Mouse (Mus musculus) mammary gland, adult 2 months (tissue): ENCODE results near the gene Tlx1. TPM values are rescaled to one million over a fixed set of nuclear protein-coding genes. Genes with fewer than 3 reads are reported as not detected.

Experiments
- polyA plus RNA-seq: library from polyadenylated mRNA; depleted of rRNA; stranded (reverse); fragments of >200 nt; gene quantifications from 2 replicates; pipeline ENCODE4 v1.2.3, GENCODE M21; 2012; ENCODE audit warnings: low replicate concordance; rRNA removed

Tlx1 gene
- polyA plus RNA-seq: 0.06 and 0.13 TPM in 2 replicates

GRCm38 (mm10) chr19:45150490-45151181, at the start of gene Tlx1:
Gene Tlx1 (plus strand): TSS chr19:45150680.

Other genes with a start within 250 kb of the Tlx1 start
- gene Slf2, start 219.5 kb upstream of the Tlx1 start, polyA plus RNA-seq: 27.0 and 109 TPM in 2 replicates
- gene Sema4g, start 161.6 kb upstream of the Tlx1 start, polyA plus RNA-seq: 6.9 and 7.6 TPM in 2 replicates
- gene Twnk, start 145.0 kb upstream of the Tlx1 start, polyA plus RNA-seq: 7.1 and 15.0 TPM in 2 replicates
- gene Mrpl43, start 144.2 kb upstream of the Tlx1 start, polyA plus RNA-seq: 67.3 and 149 TPM in 2 replicates
- 111 and 227 TPM in 2 replicates for gene Lzts2, start 136.3 kb upstream of the Tlx1 start, polyA plus RNA-seq
- 0.55 and 4.3 TPM in 2 replicates for gene Pdzd7, start 105.0 kb upstream of the Tlx1 start, polyA plus RNA-seq
- gene Sfxn3, start 103.2 kb upstream of the Tlx1 start, polyA plus RNA-seq: 41.9 and 58.2 TPM in 2 replicates
- 3.9 and 5.0 TPM in 2 replicates for gene Kazald1, start 75.4 kb upstream of the Tlx1 start, polyA plus RNA-seq
- 0.11 and 2.2 TPM in 2 replicates for gene Lbx1, start 85.1 kb downstream of the Tlx1 start, polyA plus RNA-seq
- gene Btrc, start 213.1 kb downstream of the Tlx1 start, polyA plus RNA-seq: 8.6 and 16.1 TPM in 2 replicates